Mouse (Mus musculus) monocyte, adult 59 days (primary cell): ENCODE measurements around the gene Isoc2a. TPM values are rescaled to one million over a fixed set of nuclear protein-coding genes. Genes with fewer than 3 reads are reported as not detected.

ENCODE experiments used
- total RNA-seq, 2 experiments: library from RNA; stranded (reverse); gene quantifications; one replicate each; pipeline ENCODE4 v1.2.4; 2023

Isoc2a gene
- 10 to 100 TPM; 11.6 to 14.8 TPM for total RNA-seq

GRCm38 (mm10) chr7:4876753-4877221 is at the start of gene Isoc2a:
Gene Isoc2a (plus strand): TSS chr7:4877153.

GRCm38 (mm10) chr7:4844245-4844916 is 32.6 kb upstream of the Isoc2a start, which contains the start of gene Shisa7:
Gene Shisa7 (minus strand): TSS chr7:4844696.

GRCm38 (mm10) chr7:4870133-4870532 is 6.8 kb upstream of the Isoc2a start, which contains the start of gene Isoc2b:
Gene Isoc2b (minus strand): TSS chr7:4870258.

GRCm38 (mm10) chr7:4906466-4906950 is 29.6 kb downstream of the Isoc2a start, which contains the start of gene Gm36210:
Gene Gm36210 (minus strand): TSS chr7:4906516.

GRCm38 (mm10) chr7:4915007-4915665 is 38.2 kb downstream of the Isoc2a start, which contains the start of gene Zfp628:
Gene Zfp628 (plus strand): TSS chr7:4915217.

GRCm38 (mm10) chr7:4921824-4922482 is 45.0 kb downstream of the Isoc2a start, which contains the start of gene Nat14:
Gene Nat14 (plus strand): TSS chr7:4922028.

GRCm38 (mm10) chr7:4925441-4926381 is 48.8 kb downstream of the Isoc2a start, which contains the start of gene Ssc5d:
Gene Ssc5d (plus strand): TSS chr7:4925785.

Other genes starting within 250 kb of the Isoc2a start
- 10 to 100 TPM; 31.8 to 32.8 TPM for gene Tmem86b, start 245.7 kb upstream of the Isoc2a start, total RNA-seq
- gene Ppp6r1, start 218.1 kb upstream of the Isoc2a start, total RNA-seq = 100 to 1,000 TPM; 194 to 198 TPM
- 10 to 100 TPM; 32.1 to 35.1 TPM for gene Hspbp1, start 192.1 kb upstream of the Isoc2a start, total RNA-seq
- gene Brsk1, start 186.5 kb upstream of the Isoc2a start, total RNA-seq = under 1 TPM in 1 of 2 experiments, not detected in 1; 0.79 TPM
- 10 to 100 TPM; 30.4 to 32.3 TPM for gene Tmem150b, start 151.9 kb upstream of the Isoc2a start, total RNA-seq
- 100 to 1,000 TPM; 133 to 143 TPM for gene Kmt5c, start 137.0 kb upstream of the Isoc2a start, total RNA-seq
- gene Cox6b2, start 124.1 kb upstream of the Isoc2a start, total RNA-seq = 10 to 100 TPM; 14.3 to 17.8 TPM
- not detected for gene Fam71e2, start 105.9 kb upstream of the Isoc2a start, total RNA-seq
- gene Il11, start 94.3 kb upstream of the Isoc2a start, total RNA-seq = not detected
- gene Tmem190, start 94.2 kb upstream of the Isoc2a start, total RNA-seq = not detected
- 1 to 10 TPM; 1.3 to 1.9 TPM for gene Tmem238, start 87.5 kb upstream of the Isoc2a start, total RNA-seq
- 1,000 to 10,000 TPM; 1,418 to 1,752 TPM for gene Rpl28, start 84.3 kb upstream of the Isoc2a start, total RNA-seq
- 100 to 1,000 TPM; 114 to 117 TPM for gene Ube2s, start 64.6 kb upstream of the Isoc2a start, total RNA-seq
- gene Shisa7, start 32.5 kb upstream of the Isoc2a start, total RNA-seq = 1 to 10 TPM; 1.2 to 1.5 TPM
- gene Isoc2b, start 6.9 kb upstream of the Isoc2a start, total RNA-seq = 1 to 10 TPM; 6.4 to 7.2 TPM
- not detected for gene Gm36210, start 29.4 kb downstream of the Isoc2a start, total RNA-seq
- gene Zfp628, start 38.1 kb downstream of the Isoc2a start, total RNA-seq = 10 to 100 TPM; 17.1 to 18.6 TPM
- gene Nat14, start 44.9 kb downstream of the Isoc2a start, total RNA-seq = 1 to 10 TPM; 3.6 to 6.4 TPM
- gene Ssc5d, start 48.6 kb downstream of the Isoc2a start, total RNA-seq = under 1 TPM in 1 of 2 experiments, not detected in 1; 0.12 TPM
- gene Sbk2, start 87.3 kb downstream of the Isoc2a start, total RNA-seq = not detected
- gene Sbk3, start 94.0 kb downstream of the Isoc2a start, total RNA-seq = not detected
- 1 to 10 TPM; 6.0 to 6.5 TPM for gene Zfp579, start 119.0 kb downstream of the Isoc2a start, total RNA-seq
- gene Zfp524, start 137.3 kb downstream of the Isoc2a start, total RNA-seq = 10 to 100 TPM; 16.2 to 20.5 TPM
- gene Fiz1, start 137.5 kb downstream of the Isoc2a start, total RNA-seq = 10 to 100 TPM; 35.3 to 42.1 TPM
- not detected for gene Gm44973, start 138.3 kb downstream of the Isoc2a start, total RNA-seq
- 10 to 100 TPM; 29.5 to 31.5 TPM for gene Zfp865, start 143.2 kb downstream of the Isoc2a start, total RNA-seq
- gene Ccdc106, start 143.4 kb downstream of the Isoc2a start, total RNA-seq = 1 to 10 TPM in 1 of 2 experiments, under 1 TPM in 1; 0.86 to 1.5 TPM
- gene 4632433K11Rik, start 157.0 kb downstream of the Isoc2a start, total RNA-seq = under 1 TPM in 1 of 2 experiments, not detected in 1; 0.76 TPM
- 1 to 10 TPM; 3.2 to 3.4 TPM for gene Zfp784, start 161.3 kb downstream of the Isoc2a start, total RNA-seq
- gene Zfp580, start 174.4 kb downstream of the Isoc2a start, total RNA-seq = 1 to 10 TPM in 1 of 2 experiments, not detected in 1; 1.3 TPM
- gene U2af2, start 185.0 kb downstream of the Isoc2a start, total RNA-seq = 100 to 1,000 TPM; 287 to 299 TPM
- 100 to 1,000 TPM; 235 to 258 TPM for gene Epn1, start 203.1 kb downstream of the Isoc2a start, total RNA-seq
- gene Rfpl4, start 239.8 kb downstream of the Isoc2a start, total RNA-seq = not detected
- gene Rasl2-9, start 248.8 kb downstream of the Isoc2a start, total RNA-seq = under 1 TPM; 0.55 to 0.66 TPM